Mouse (Mus musculus): ENCODE measurements around the gene Syt16. TPM values are rescaled to one million over a fixed set of nuclear protein-coding genes. Genes with fewer than 3 reads are reported as not detected.
A peak's percentile ranks its signal among the peaks of the same experiment; 100 is the strongest.

Gene Syt16
- polyA plus RNA-seq, 1 experiment from 2014 or later = 7.0 TPM

- peak overlapping the region; percentile 81 for H3K9ac ChIP-seq (ENCODE audit: low read length)
- ATAC-seq (ENCODE audit: low FRiP score) (peak; percentile 9; the same call in 1 of the 2 replicates), DNase-seq (ENCODE audit: low spot score, missing footprints) (no peak)
- H3K4me3 ChIP-seq (ENCODE audit: low read depth, low read length) = no peak overlapping the region
- H3K27ac ChIP-seq (ENCODE audit: low read depth, low read length) = no peak overlapping the region
- peaks cover 8% of the 10 kb centered on the region for H3K27me3 ChIP-seq (ENCODE audit: control insufficient read depth, insufficient read depth, low read length)
- H3K9me3 ChIP-seq (ENCODE audit: control insufficient read depth, low read length) = no peaks in the 10 kb centered on the region
- WGBS = 60% methylated on average over 12 of the region's 12 CpGs
- H3K36me3 ChIP-seq (ENCODE audit: control insufficient read depth, insufficient read depth, low read length) = no peaks in the 10 kb centered on the region
- H3K4me1 ChIP-seq (ENCODE audit: control insufficient read depth, insufficient read depth, low read length) = peaks cover 6% of the 10 kb centered on the region
- H3K4me2 ChIP-seq = peak overlapping the region; percentile 88
Measured at GRCm38 (mm10) chr12:73996906-73997296, 560 bp upstream of the Syt16 start.

GRCm38 (mm10) chr12:73998128-73998456 is 631 bp downstream of the Syt16 start:
- WGBS = 34% methylated on average over 5 of the region's 5 CpGs
- no peaks in the 10 kb centered on the region for H3K36me3 ChIP-seq (ENCODE audit: control insufficient read depth, insufficient read depth, low read length)
- peak overlapping the region; percentile 81 for H3K9ac ChIP-seq (ENCODE audit: low read length)
- no peaks in the 10 kb centered on the region for H3K9me3 ChIP-seq (ENCODE audit: control insufficient read depth, low read length)
- peak; percentile 60; the same call in 1 of the 2 replicates for ATAC-seq (ENCODE audit: low FRiP score)
- no peak overlapping the region for H3K27ac ChIP-seq (ENCODE audit: low read depth, low read length)
- peak; percentile 92 for DNase-seq (ENCODE audit: low spot score, missing footprints)
- peaks cover 6% of the 10 kb centered on the region for H3K4me1 ChIP-seq (ENCODE audit: control insufficient read depth, insufficient read depth, low read length)
- peaks cover 8% of the 10 kb centered on the region for H3K27me3 ChIP-seq (ENCODE audit: control insufficient read depth, insufficient read depth, low read length)
- H3K4me2 ChIP-seq = peak overlapping the region; percentile 88
- H3K4me3 ChIP-seq (ENCODE audit: low read depth, low read length) = peak overlapping the region; percentile 64

GRCm38 (mm10) chr12:74002449-74002848 is 5.0 kb downstream of the Syt16 start:
- DNase-seq (ENCODE audit: low spot score, missing footprints) (no peak), ATAC-seq (ENCODE audit: low FRiP score) (no peak)
- no peak overlapping the region for H3K9ac ChIP-seq (ENCODE audit: low read length)
- WGBS = 92% methylated on average over 9 of the region's 9 CpGs
- no peak overlapping the region for H3K4me2 ChIP-seq
- no peaks in the 10 kb centered on the region for H3K9me3 ChIP-seq (ENCODE audit: control insufficient read depth, low read length)
- H3K4me3 ChIP-seq (ENCODE audit: low read depth, low read length) = no peak overlapping the region
- H3K27ac ChIP-seq (ENCODE audit: low read depth, low read length) = no peak overlapping the region
- H3K27me3 ChIP-seq (ENCODE audit: control insufficient read depth, insufficient read depth, low read length) = peaks cover 4% of the 10 kb centered on the region; the same call in 1 of the 2 replicates
- H3K4me1 ChIP-seq (ENCODE audit: control insufficient read depth, insufficient read depth, low read length) = peaks cover 4% of the 10 kb centered on the region
- H3K36me3 ChIP-seq (ENCODE audit: control insufficient read depth, insufficient read depth, low read length) = no peaks in the 10 kb centered on the region

GRCm38 (mm10) chr12:74009448-74009911 is 12.0 kb downstream of the Syt16 start:
- Histone ChIP-seq H3K27ac (ENCODE audit: low read depth, low read length) (no peak overlapping the region), H3K4me1 (ENCODE audit: control insufficient read depth, insufficient read depth, low read length) (no peaks in the 10 kb centered on the region), H3K9me3 (ENCODE audit: control insufficient read depth, low read length) (no peaks in the 10 kb centered on the region), H3K9ac (ENCODE audit: low read length) (no peak overlapping the region), H3K27me3 (ENCODE audit: control insufficient read depth, insufficient read depth, low read length) (no peaks in the 10 kb centered on the region), H3K4me2 (no peak overlapping the region), H3K36me3 (ENCODE audit: control insufficient read depth, insufficient read depth, low read length) (no peaks in the 10 kb centered on the region), H3K4me3 (ENCODE audit: low read depth, low read length) (no peak overlapping the region)
- 27% methylated on average over 8 of the region's 8 CpGs for WGBS
- ATAC-seq (ENCODE audit: low FRiP score) (peak; percentile 59; the same call in 1 of the 2 replicates), DNase-seq (ENCODE audit: low spot score, missing footprints) (peak; percentile 90)

- Histone ChIP-seq H3K27ac (ENCODE audit: low read depth, low read length) (no peak overlapping the region), H3K27me3 (ENCODE audit: control insufficient read depth, insufficient read depth, low read length) (no peaks in the 10 kb centered on the region), H3K9me3 (ENCODE audit: control insufficient read depth, low read length) (no peaks in the 10 kb centered on the region), H3K4me1 (ENCODE audit: control insufficient read depth, insufficient read depth, low read length) (no peaks in the 10 kb centered on the region), H3K4me2 (no peak overlapping the region), H3K36me3 (ENCODE audit: control insufficient read depth, insufficient read depth, low read length) (no peaks in the 10 kb centered on the region), H3K4me3 (ENCODE audit: low read depth, low read length) (no peak overlapping the region), H3K9ac (ENCODE audit: low read length) (no peak overlapping the region)
- DNase-seq (ENCODE audit: low spot score, missing footprints) = peak; percentile 99
- WGBS = 4% methylated on average over 6 of the region's 6 CpGs
- peak; percentile 85; the same call in 1 of the 2 replicates for ATAC-seq (ENCODE audit: low FRiP score)
Measured at GRCm38 (mm10) chr12:74013739-74014138, 16.3 kb downstream of the Syt16 start.

- H3K4me3 ChIP-seq (ENCODE audit: low read depth, low read length) = no peak overlapping the region
- no peak for ATAC-seq (ENCODE audit: low FRiP score)
Measured at GRCm38 (mm10) chr12:74014739-74015270, 17.3 kb downstream of the Syt16 start.

GRCm38 (mm10) chr12:74015491-74015890 is 18.0 kb downstream of the Syt16 start:
- Histone ChIP-seq H3K4me2 (no peak overlapping the region), H3K36me3 (ENCODE audit: control insufficient read depth, insufficient read depth, low read length) (no peaks in the 10 kb centered on the region), H3K27ac (ENCODE audit: low read depth, low read length) (no peak overlapping the region), H3K4me1 (ENCODE audit: control insufficient read depth, insufficient read depth, low read length) (no peaks in the 10 kb centered on the region), H3K9ac (ENCODE audit: low read length) (no peak overlapping the region), H3K27me3 (ENCODE audit: control insufficient read depth, insufficient read depth, low read length) (no peaks in the 10 kb centered on the region), H3K9me3 (ENCODE audit: control insufficient read depth, low read length) (no peaks in the 10 kb centered on the region), H3K4me3 (ENCODE audit: low read depth, low read length) (no peak overlapping the region)
- WGBS = 75% methylated on average over 5 of the region's 5 CpGs
- ATAC-seq (ENCODE audit: low FRiP score) (no peak), DNase-seq (ENCODE audit: low spot score, missing footprints) (no peak)

More at GRCm38 (mm10) chr12:74014739-74015270, 17.3 kb downstream of the Syt16 start:
- 63% methylated on average over 7 of the region's 7 CpGs for WGBS
- Histone ChIP-seq H3K27me3 (ENCODE audit: control insufficient read depth, insufficient read depth, low read length) (no peaks in the 10 kb centered on the region), H3K36me3 (ENCODE audit: control insufficient read depth, insufficient read depth, low read length) (no peaks in the 10 kb centered on the region), H3K9me3 (ENCODE audit: control insufficient read depth, low read length) (no peaks in the 10 kb centered on the region), H3K4me2 (no peak overlapping the region), H3K27ac (ENCODE audit: low read depth, low read length) (no peak overlapping the region), H3K9ac (ENCODE audit: low read length) (no peak overlapping the region), H3K4me1 (ENCODE audit: control insufficient read depth, insufficient read depth, low read length) (no peaks in the 10 kb centered on the region)
- no peak for DNase-seq (ENCODE audit: low spot score, missing footprints)

GRCm38 (mm10) chr12:74023260-74023659 is 25.8 kb downstream of the Syt16 start:
- H3K9ac ChIP-seq (ENCODE audit: low read length) = no peak overlapping the region
- WGBS = 79% methylated on average over 5 of the region's 5 CpGs
- no peak overlapping the region for H3K27ac ChIP-seq (ENCODE audit: low read depth, low read length)
- H3K36me3 ChIP-seq (ENCODE audit: control insufficient read depth, insufficient read depth, low read length) = no peaks in the 10 kb centered on the region
- H3K4me1 ChIP-seq (ENCODE audit: control insufficient read depth, insufficient read depth, low read length) = no peaks in the 10 kb centered on the region
- no peak overlapping the region for H3K4me2 ChIP-seq
- DNase-seq (ENCODE audit: low spot score, missing footprints) (no peak), ATAC-seq (ENCODE audit: low FRiP score) (no peak)
- no peaks in the 10 kb centered on the region for H3K27me3 ChIP-seq (ENCODE audit: control insufficient read depth, insufficient read depth, low read length)
- no peaks in the 10 kb centered on the region for H3K9me3 ChIP-seq (ENCODE audit: control insufficient read depth, low read length)
- no peak overlapping the region for H3K4me3 ChIP-seq (ENCODE audit: low read depth, low read length)

- Histone ChIP-seq H3K4me3 (ENCODE audit: low read depth, low read length) (no peak overlapping the region), H3K4me1 (ENCODE audit: control insufficient read depth, insufficient read depth, low read length) (no peaks in the 10 kb centered on the region), H3K36me3 (ENCODE audit: control insufficient read depth, insufficient read depth, low read length) (no peaks in the 10 kb centered on the region), H3K27me3 (ENCODE audit: control insufficient read depth, insufficient read depth, low read length) (no peaks in the 10 kb centered on the region), H3K4me2 (no peak overlapping the region), H3K27ac (ENCODE audit: low read depth, low read length) (no peak overlapping the region), H3K9me3 (ENCODE audit: control insufficient read depth, low read length) (no peaks in the 10 kb centered on the region), H3K9ac (ENCODE audit: low read length) (no peak overlapping the region)
- whole genome bisulfite sequencing = 93% methylated on average over 2 of the region's 2 CpGs
- ATAC-seq (ENCODE audit: low FRiP score) (no peak), DNase-seq (ENCODE audit: low spot score, missing footprints) (no peak)
Measured at GRCm38 (mm10) chr12:74024912-74025311, 27.5 kb downstream of the Syt16 start.
